Mouse (Mus musculus) brain, embryonic 14.5 days (tissue): ENCODE measurements around the gene Ddost.

Source experiments
- CTCF ChIP-seq: fragments of 200-500 bp; IDR thresholded peaks from 2 replicates; pipeline ENCODE4 v1.5.1; 2012; ENCODE audit warnings: inconsistent platforms, mild to moderate bottlenecking, moderate library complexity, borderline replicate concordance; ENCODE audit not compliant: insufficient read depth, insufficient read length; ENCODE audit errors: extremely low read depth
- POLR2A ChIP-seq: fragments of 200-500 bp; IDR thresholded peaks from 2 replicates; pipeline ENCODE4 v1.6.1; 2012; ENCODE audit warnings: mild to moderate bottlenecking, inconsistent platforms, borderline replicate concordance; ENCODE audit not compliant: poor library complexity, insufficient read depth, insufficient read length, severe bottlenecking; ENCODE audit errors: extremely low read depth

- TF ChIP-seq CTCF (no peak), POLR2A (no peak)
Observed at GRCm38 (mm10) chr4:138258663-138259062, 45.9 kb upstream of the Ddost start.
